Mouse (Mus musculus) liver, embryonic 12.5 days (tissue): ENCODE data around the gene Apol10b. TPM values are rescaled to one million over a fixed set of nuclear protein-coding genes. Genes with fewer than 3 reads are reported as not detected.
"Not testable (repeated sequence)": the region's sequence is repeated elsewhere in the genome, so short reads cannot be mapped to it uniquely, and the experiment has no call there.

Experiments
- ATAC-seq: fragments of 200-750 bp; cut with Nextera tagmentation; 2 replicates; pipeline ENCODE4 v1.8.0; 2017; ENCODE audit warnings: moderate number of reproducible peaks, mild to moderate bottlenecking, moderate library complexity
- H3K27ac ChIP-seq: fragments of 300-500 bp; sonication (generic); 2 replicates; pipeline ENCODE4 v1.5.1; 2016; ENCODE audit warnings: mild to moderate bottlenecking
- H3K27me3 ChIP-seq: fragments of 300-500 bp; sonication (generic); replicated peaks from 2 replicates; pipeline ENCODE4 v1.6.1; 2016; ENCODE audit warnings: mild to moderate bottlenecking, moderate library complexity
- H3K36me3 ChIP-seq: fragments of 300-500 bp; sonication (generic); 2 replicates; pipeline ENCODE4 v1.6.1; 2016; ENCODE audit warnings: mild to moderate bottlenecking, moderate library complexity
- H3K4me1 ChIP-seq: fragments of 300-500 bp; sonication (generic); 2 replicates; pipeline ENCODE4 v1.6.1; 2016
- H3K4me2 ChIP-seq: fragments of 300-500 bp; sonication (generic); 2 replicates; pipeline ENCODE4 v1.6.1; 2016; ENCODE audit warnings: mild to moderate bottlenecking, moderate library complexity
- H3K4me3 ChIP-seq: fragments of 300-500 bp; sonication (generic); 2 replicates; pipeline ENCODE4 v1.5.1; 2016; ENCODE audit warnings: mild to moderate bottlenecking, moderate library complexity
- H3K9ac ChIP-seq: fragments of 300-500 bp; sonication (generic); 2 replicates; pipeline ENCODE4 v1.6.1; 2016; ENCODE audit warnings: mild to moderate bottlenecking, moderate library complexity
- H3K9me3 ChIP-seq: fragments of 300-500 bp; sonication (generic); replicated peaks from 2 replicates; pipeline ENCODE4 v1.6.1; 2016; ENCODE audit warnings: mild to moderate bottlenecking, moderate library complexity
- WGBS: fragments of 180-500 bp; shearing (Covaris S2); methylation state at CpG from one replicate; pipeline ENCODE4 v1.1.7; 2016; ENCODE audit not compliant: insufficient replicate concordance; 5-methylcytosine and 5-hydroxymethylcytosine counted together
- polyA plus RNA-seq: library from polyadenylated mRNA; unstranded; fragments of >200 nt; fragmentation: Nextera tagmentation; extraction: Ambion mirVana; gene quantifications from 2 replicates; pipeline ENCODE4 v1.2.1, GENCODE M21; 2016

Gene Apol10b
- polyA plus RNA-seq, 1 experiment from 2014 or later: not detected

DNA sequence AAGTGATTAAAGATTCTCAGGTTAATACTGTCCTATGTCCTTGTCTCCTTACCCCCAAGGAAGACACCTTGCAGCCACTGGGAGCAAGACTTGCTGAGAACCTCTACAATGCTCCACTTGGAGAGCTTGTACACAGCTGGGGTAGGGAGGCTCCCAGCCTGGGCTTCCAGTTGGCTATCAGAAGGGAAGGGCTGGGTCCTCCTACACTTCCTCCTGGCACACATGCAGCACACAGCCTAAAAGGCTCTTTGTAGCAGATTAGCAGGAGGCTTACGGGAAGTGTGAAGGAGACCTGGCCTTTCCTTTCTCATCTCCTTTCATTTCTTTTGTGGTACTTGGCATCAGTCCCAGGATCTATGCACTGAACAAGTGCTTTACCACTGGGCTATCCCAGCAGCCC lies 14.2 kb downstream of the Apol10b start:
- Histone ChIP-seq H3K9ac (no peak overlapping the region), H3K4me3 (no peak overlapping the region), H3K27me3 (no peaks in the 10 kb centered on the region), H3K4me2 (no peak overlapping the region), H3K36me3 (no peaks in the 10 kb centered on the region), H3K27ac (no peak overlapping the region), H3K9me3 (no peaks in the 10 kb centered on the region), H3K4me1 (no peaks in the 10 kb centered on the region)
- WGBS: 46% methylated on average over 1 of the region's 1 CpGs
- ATAC-seq: no peak

DNA sequence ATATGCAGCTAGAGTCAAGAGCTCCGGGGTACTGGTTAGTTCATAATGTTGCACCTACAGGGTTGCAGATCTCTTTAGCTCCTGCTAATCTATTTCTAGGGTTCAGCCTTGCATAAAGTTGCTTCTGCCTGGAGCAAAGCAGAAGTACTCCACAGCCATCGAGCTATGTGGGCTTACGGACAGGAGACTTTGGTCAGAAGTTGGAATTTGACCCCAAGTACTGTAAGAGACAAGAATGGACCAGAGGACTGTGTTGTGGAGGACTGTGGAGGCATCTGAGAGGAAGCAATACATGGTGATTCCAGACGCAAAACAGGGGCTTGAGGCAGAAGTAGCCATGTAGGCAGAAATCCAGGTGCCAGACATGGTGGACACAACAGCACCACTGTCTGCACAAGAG lies 16.6 kb downstream of the Apol10b start:
- H3K9ac ChIP-seq: no peak overlapping the region
- no peak overlapping the region for H3K4me2 ChIP-seq
- no peaks in the 10 kb centered on the region for H3K36me3 ChIP-seq
- no peaks in the 10 kb centered on the region for H3K9me3 ChIP-seq
- no peak overlapping the region for H3K27ac ChIP-seq
- no peak overlapping the region for H3K4me3 ChIP-seq
- H3K27me3 ChIP-seq: no peaks in the 10 kb centered on the region
- no peak for ATAC-seq
- H3K4me1 ChIP-seq: no peaks in the 10 kb centered on the region
- WGBS: 66% methylated on average over 4 of the region's 4 CpGs

DNA sequence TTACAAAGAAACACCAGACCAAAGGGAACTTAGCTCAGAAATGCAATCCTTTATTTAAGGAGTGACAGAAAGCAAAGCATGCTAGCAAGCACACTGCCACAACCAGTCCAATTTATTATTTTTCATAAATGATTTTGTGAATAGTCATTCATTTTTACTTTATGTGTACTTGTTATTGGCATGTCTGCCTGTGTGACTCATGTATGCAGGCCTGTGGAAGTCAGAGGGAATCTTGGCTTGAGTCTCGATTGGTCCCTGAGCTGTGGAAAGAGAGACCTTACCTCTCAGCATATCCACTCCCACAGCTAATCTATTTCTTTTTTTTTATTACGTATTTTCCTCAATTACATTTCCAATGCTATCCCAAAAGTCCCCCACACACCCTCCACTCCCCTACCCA lies 17.1 kb downstream of the Apol10b start:
- no peaks in the 10 kb centered on the region for H3K4me1 ChIP-seq
- H3K27me3 ChIP-seq: no peaks in the 10 kb centered on the region
- WGBS: 76% methylated on average over 2 of the region's 2 CpGs
- H3K4me3 ChIP-seq: no peak overlapping the region
- H3K27ac ChIP-seq: no peak overlapping the region
- no peak overlapping the region for H3K4me2 ChIP-seq
- H3K36me3 ChIP-seq: no peaks in the 10 kb centered on the region
- H3K9ac ChIP-seq: no peak overlapping the region
- no peak for ATAC-seq
- H3K9me3 ChIP-seq: no peaks in the 10 kb centered on the region

DNA sequence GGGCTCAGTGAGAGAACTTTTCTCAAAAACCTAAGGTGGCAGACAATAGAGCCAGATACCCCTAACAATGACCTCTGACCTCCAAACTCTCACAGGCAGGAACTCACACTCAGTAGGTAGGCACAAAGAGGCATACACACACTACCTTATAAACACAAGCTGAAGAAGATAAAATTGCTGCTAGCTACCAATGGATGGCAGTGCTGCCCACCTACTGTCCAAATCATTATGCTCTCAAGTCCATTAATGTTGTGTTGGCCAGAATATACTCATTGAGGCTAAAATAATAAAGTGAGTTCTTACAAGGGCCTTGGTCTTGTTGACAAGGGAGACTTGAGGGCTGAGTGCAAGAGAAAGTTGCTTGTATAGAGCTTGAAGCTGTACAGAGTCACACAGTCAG lies 32.7 kb downstream of the Apol10b start:
- H3K9ac ChIP-seq: no peak overlapping the region
- H3K9me3 ChIP-seq: no peaks in the 10 kb centered on the region
- no peak overlapping the region for H3K27ac ChIP-seq
- H3K4me2 ChIP-seq: no peak overlapping the region
- no peak overlapping the region for H3K4me3 ChIP-seq
- H3K27me3 ChIP-seq: no peaks in the 10 kb centered on the region
- H3K4me1 ChIP-seq: no peaks in the 10 kb centered on the region
- no peaks in the 10 kb centered on the region for H3K36me3 ChIP-seq
- ATAC-seq: no peak

DNA sequence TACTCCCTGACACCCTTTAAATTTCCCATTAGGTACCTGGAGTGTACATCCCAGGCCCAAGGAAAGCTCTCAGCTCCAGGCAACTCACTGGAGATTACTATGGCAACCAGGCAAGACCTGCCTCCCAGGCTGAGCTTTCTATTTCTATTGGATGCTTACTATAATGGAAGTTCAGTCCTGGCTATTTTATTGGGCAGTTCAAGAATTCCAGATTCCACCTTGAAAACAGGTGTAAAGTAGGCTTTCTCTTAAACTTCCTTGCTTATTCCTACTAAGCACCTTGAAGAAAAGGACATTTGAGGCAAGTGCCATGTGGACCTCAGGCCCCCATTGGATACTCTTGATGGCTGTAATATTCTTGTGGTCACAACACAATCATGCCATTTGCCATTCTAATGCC lies 34.1 kb downstream of the Apol10b start, which contains the start of gene 1700025B11Rik:
TSS of gene 1700025B11Rik (minus strand) at position 101 of the 400 bp plus-strand sequence.
- Histone ChIP-seq H3K4me3 (no peak within 1 kb of the TSS), H3K36me3 (no peaks in the 10 kb centered on the region), H3K9ac (no peak within 1 kb of the TSS), H3K27ac (no peak within 1 kb of the TSS), H3K4me1 (no peaks in the 10 kb centered on the region), H3K4me2 (no peak within 1 kb of the TSS), H3K27me3 (no peaks in the 10 kb centered on the region), H3K9me3 (no peaks in the 10 kb centered on the region)
- no peak for ATAC-seq

DNA sequence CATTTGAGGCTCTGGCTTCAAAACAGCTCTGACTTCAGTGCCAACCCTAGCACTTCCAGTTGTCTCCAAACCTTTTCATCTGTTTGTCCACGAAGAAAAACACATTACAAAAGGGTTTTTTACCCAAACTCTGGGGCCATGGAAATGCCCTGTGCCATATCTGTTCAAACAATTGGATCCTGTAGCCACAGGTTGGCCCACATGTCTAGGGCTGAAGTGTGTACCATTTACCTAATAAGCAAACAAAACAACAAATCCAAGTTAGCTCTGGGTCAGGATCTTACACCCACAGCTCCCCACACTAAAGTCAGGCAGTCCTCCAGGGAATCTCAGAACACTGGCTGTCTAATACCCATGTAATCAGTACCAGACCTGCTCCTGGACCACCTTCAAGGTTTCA lies 56.7 kb downstream of the Apol10b start:
- not testable (repeated sequence) for H3K27ac ChIP-seq, H3K9ac ChIP-seq, H3K4me1 ChIP-seq, H3K4me2 ChIP-seq, H3K9me3 ChIP-seq, ATAC-seq, H3K4me3 ChIP-seq, H3K36me3 ChIP-seq, H3K27me3 ChIP-seq
- WGBS: 13% methylated on average over 1 of the region's 1 CpGs

Other genes with a start within 250 kb of the Apol10b start
- 0.10 and 0.11 TPM in 2 replicates for gene Apol7a, start 197.0 kb downstream of the Apol10b start, polyA plus RNA-seq
- not detected in 2 replicates for gene Apol9a, start 185.0 kb downstream of the Apol10b start, polyA plus RNA-seq
- not detected in 2 replicates for gene Apol7b, start 148.6 kb downstream of the Apol10b start, polyA plus RNA-seq
- gene Apol10a, start 119.1 kb downstream of the Apol10b start, polyA plus RNA-seq: 0.04 TPM in 1 of 2 replicates, not detected in the other
- 0.19 and 0.42 TPM in 2 replicates for gene Apol11a, start 87.9 kb downstream of the Apol10b start, polyA plus RNA-seq
- gene Apol7c, start 62.8 kb downstream of the Apol10b start, polyA plus RNA-seq: not detected in 2 replicates
- gene 1700025B11Rik, start 34.2 kb downstream of the Apol10b start, polyA plus RNA-seq: not detected in 2 replicates
- gene Gm36245, start 3.1 kb upstream of the Apol10b start, polyA plus RNA-seq: not detected in 2 replicates
- 6.3 and 6.9 TPM in 2 replicates for gene Apol11b, start 47.2 kb upstream of the Apol10b start, polyA plus RNA-seq
- not detected in 2 replicates for gene Apol7e, start 102.7 kb upstream of the Apol10b start, polyA plus RNA-seq
- not detected in 2 replicates for gene Apol9b, start 132.9 kb upstream of the Apol10b start, polyA plus RNA-seq
- gene Apol8, start 160.9 kb upstream of the Apol10b start, polyA plus RNA-seq: 25.8 and 26.7 TPM in 2 replicates
- gene Myh9, start 246.1 kb upstream of the Apol10b start, polyA plus RNA-seq: 32.5 and 34.2 TPM in 2 replicates